Mouse (Mus musculus) inflammation-experienced regulatory T-cells, adult 6 months (primary cell): ENCODE measurements at regions not wholly inside any gene's neighbourhood (a gene's known extent, or its start where the extent isn't known, plus 50 kb on each side); places are given as distances from the start of the nearest gene placed in this dataset.

Source experiments
- ATAC-seq: one replicate; pipeline ENCODE4 v1.8.0; 2017

GRCm38 (mm10) chr5:7788406-7788805 lies 171.9 kb upstream of the Steap4 start:
- no peak for ATAC-seq

- ATAC-seq, result no peak
Measured at GRCm38 (mm10) chr5:7789126-7789525, 171.1 kb upstream of the Steap4 start.

- no peak for ATAC-seq
Measured at GRCm38 (mm10) chr5:7820592-7820991, 139.7 kb upstream of the Steap4 start.

- ATAC-seq, result no peak
Measured at GRCm38 (mm10) chr5:7821700-7822099, 138.6 kb upstream of the Steap4 start.

GRCm38 (mm10) chr5:7829618-7830017 lies 130.6 kb upstream of the Steap4 start:
- peak; percentile 91 for ATAC-seq

GRCm38 (mm10) chr5:7833812-7834211 lies 126.4 kb upstream of the Steap4 start:
- no peak for ATAC-seq

GRCm38 (mm10) chr5:7863047-7863446 lies 97.2 kb upstream of the Steap4 start:
- no peak for ATAC-seq

- ATAC-seq, result no peak
Measured at GRCm38 (mm10) chr5:7866041-7866641, 94.1 kb upstream of the Steap4 start.

- no peak for ATAC-seq
Measured at GRCm38 (mm10) chr5:7899537-7899936, 60.7 kb upstream of the Steap4 start.
